Mouse (Mus musculus) A20 (cell line): ENCODE data around the gene Csnk1d.

Experiments
- DNase-seq: peaks from one replicate; pipeline ENCODE4 v3.0.0-alpha.2; 2011; ENCODE audit warnings: low read depth, low spot score

Csnk1d gene

DNA sequence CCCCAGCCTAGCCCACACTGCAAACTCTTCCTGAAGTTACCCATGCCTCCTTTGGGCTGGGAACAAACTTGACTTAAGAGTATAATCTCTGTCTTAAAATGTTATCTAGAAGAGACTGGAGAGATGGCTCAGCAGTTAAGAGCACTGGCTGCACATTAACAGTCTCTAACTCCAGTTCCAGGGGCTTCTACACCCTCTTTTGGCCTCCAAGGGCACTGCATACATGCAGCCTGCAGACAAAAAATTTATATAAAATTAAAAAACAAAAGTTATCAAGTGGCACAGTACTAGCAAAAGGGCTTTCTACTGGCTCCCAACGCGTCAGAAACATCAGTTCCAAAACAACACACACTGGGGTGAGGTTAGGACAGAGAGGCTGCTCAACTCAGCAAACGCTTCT is 3.5 kb downstream of the Csnk1d start:
- no peak for DNase-seq

DNA sequence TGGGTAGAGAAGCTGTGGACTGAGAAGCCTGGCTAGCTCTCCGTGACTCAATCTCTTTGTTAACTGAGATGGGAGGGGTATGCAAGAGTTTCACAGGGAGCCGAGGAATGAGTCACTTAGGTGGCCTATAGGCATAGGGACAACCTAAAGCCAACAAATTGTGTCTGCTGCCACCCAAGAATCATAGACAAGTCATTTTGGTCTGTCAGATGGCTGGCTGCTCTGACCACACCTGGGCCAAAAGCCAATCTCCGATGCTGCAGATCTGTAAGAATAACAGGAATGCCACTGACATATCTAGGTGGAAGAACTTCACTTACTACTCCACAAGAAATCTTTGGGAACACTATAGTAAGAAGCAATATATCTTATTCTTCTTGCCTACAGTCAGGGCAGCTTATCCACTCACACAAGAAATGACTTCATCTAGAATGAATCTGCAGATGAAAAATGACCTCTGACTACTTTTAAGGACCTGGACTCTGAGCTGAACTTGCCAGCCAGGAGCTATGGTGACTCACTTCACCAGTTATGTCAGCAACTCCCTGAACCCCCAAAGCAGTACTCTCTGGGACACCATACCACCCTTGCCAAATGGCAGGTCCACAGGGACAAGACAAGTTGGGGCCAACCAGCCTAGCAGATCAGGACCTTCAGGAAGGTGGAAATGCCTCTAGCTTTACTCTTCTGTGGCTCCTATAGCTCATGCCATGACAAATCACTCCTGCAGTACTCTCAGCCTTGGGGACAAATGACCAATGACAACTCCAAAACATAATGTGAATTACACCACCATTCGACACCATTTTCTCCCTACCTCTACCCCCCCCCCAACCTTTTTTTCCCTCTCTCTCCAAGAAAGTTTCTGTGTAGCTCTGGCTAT is 6.4 kb downstream of the Csnk1d start:
- DNase-seq, result no peak

GRCm38 (mm10) chr11:120982459-120982858 is 8.7 kb downstream of the Csnk1d start:
- DNase-seq, result no peak

DNA sequence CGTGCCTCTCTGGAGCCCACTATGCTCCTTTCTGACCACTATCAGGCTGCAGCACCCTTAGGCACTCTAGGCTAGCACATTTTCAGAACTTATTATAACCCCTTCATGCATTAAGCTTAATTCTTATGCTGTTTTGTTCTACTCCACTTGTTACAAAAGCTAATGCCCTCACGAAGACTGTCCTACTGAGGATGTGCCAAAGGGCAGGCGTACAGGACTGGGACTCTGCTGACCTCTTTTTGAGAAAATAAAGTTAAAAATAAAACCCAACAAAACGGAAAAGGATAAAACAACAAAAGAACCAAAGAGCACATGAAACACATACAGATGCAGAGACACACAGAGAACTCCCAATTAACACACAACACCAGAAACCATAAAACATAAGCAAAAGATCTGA is 9.5 kb downstream of the Csnk1d start:
- no peak for DNase-seq

DNA sequence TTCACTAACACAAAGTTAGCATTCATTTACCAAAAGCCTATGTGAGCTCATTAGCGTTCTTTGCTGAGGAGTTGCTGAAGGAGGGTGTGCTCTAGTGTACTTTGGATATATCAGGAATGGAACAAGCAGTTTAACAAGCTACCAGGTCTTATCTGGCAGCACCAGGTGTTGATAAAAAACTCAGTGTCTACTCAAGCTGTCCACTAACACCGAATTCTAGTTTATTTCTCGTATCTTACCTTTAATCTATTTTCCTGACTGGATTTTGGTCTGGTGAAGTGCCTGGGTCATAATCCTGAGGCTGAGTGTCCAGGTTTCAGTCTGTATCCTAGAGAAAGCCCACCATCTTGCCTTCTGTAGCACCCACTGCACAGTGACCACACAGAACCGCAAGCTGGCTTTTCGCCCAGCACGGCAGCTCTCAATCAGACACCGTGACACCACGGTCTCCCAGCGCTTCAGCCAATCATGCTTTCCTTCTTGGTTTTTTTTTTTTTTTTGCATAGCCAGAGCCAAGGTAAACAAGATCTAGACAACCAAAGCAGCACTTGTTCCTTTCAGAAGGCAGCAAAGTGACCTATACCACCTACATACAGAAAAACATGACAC is 10.6 kb downstream of the Csnk1d start:
- no peak for DNase-seq

GRCm38 (mm10) chr11:120979711-120980426 is 11.3 kb downstream of the Csnk1d start:
- no peak for DNase-seq

DNA sequence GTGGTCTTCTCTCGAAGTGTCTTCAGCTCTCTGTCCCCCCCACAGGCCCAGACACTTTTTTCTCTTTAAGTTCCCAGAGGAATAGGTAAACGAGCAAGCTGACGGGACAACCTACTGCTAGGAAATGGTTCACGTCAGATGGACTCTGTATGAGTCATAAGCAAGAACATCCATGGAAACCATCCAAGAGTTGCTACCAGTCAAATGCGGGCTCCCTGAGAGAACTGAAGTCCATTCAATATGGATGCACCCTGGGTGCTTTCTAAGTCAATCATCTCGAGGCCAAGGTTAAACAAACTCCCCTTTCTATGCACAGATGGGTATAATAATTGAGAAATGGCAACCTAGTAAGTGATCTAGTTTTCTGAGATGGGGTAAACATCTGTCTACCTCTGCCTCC is 17.8 kb downstream of the Csnk1d start:
- DNase-seq, result no peak

- no peak for DNase-seq
Measured at GRCm38 (mm10) chr11:120971237-120971636, 19.9 kb downstream of the Csnk1d start.

GRCm38 (mm10) chr11:120969742-120970141 is 21.4 kb downstream of the Csnk1d start:
- no peak for DNase-seq

DNA sequence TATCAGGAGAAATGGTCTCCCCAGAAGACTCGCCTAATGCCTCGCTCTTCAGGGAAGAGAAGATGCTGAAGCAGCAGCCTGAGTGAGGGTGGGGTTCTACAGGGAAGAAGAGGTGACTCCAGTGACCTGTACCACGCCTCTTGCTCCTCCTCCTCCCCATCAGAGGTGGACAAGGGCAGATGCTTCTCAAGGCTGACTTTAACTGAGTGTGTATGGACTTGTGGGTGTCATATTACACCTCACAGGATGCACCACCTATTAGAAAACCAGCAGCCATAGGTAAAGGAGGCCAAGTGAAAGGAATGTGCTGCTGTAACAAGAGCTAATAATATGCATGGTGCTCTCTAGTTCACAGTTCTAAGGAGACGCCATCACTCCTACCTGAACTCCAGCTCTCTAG is 25.5 kb downstream of the Csnk1d start:
- DNase-seq, result no peak

GRCm38 (mm10) chr11:120964195-120965157 is 26.7 kb downstream of the Csnk1d start:
- no peak for DNase-seq

GRCm38 (mm10) chr11:120962909-120963308 is 28.2 kb downstream of the Csnk1d start:
- no peak for DNase-seq

DNA sequence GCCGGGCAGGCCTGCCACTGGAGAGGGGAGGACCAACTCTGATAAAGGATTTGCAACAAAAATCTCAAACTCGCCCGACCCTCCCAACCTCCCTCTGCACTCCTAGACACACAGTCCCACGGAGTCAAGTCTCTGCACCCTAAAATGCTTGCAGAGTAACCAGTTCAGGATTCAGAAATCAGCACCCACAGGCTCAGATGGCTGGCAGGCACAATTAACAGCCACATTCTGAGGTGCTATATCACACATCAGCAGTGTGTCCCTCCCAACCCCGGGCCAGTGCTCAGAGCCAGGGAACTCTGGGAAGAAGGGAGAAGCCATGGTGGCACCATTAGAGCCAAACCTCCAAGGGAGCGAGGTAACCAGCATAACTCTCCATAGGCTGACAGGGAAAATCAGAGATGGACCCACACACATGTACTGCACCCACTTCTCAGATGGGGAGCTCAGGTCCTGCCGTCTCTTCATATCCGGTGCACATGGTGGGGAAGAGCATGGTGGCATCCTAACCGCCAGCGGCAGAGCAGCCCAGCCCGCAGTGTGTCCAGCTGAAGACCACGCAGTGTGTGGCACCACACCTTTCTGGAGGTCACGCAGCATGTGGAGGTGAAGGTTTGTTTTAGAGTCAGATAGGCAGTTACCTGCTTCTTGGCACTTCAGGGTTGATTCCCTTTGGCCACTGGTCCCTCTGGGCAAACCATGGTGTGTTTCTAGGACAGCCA is 28.9 kb downstream of the Csnk1d start:
- peak; percentile 43 for DNase-seq

DNA sequence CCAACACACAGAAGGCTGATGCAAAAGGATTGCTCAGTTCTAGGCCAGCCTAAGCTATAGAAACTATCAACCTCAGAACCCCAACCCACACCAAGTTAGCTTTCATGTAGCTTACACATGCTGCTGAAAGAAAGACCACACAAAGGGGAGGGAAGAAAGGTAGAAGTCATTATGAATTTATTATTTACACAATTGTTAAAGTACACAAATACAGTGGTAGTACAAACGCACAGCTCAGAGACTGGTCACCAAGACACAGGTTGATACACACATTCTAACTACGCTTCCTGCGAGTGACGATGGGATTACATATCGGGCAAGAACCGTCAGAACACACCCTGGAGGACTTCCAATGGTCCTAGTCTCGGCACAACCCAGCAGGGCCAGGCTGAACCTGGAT is 29.5 kb downstream of the Csnk1d start:
- peak; percentile 34 for DNase-seq

DNA sequence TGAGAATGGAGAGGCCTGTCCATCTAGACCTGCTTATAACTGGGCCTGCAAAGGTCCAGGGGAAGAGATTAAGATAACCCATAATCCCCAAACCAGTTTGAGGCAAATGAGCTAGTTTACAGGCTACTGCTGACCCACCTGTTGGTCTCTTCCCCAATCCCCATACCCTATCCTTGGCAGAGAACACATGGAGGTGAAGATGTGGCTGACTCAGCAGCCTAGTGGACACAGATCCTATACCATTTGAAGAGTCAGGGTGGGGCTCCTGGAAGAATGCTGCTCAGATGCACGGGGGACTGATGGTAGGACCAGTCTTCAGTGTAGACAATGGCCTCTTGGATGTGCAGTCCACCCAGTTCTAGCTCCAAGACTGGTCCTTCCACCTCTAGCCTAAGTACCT is 30.9 kb downstream of the Csnk1d start:
- no peak for DNase-seq

DNA sequence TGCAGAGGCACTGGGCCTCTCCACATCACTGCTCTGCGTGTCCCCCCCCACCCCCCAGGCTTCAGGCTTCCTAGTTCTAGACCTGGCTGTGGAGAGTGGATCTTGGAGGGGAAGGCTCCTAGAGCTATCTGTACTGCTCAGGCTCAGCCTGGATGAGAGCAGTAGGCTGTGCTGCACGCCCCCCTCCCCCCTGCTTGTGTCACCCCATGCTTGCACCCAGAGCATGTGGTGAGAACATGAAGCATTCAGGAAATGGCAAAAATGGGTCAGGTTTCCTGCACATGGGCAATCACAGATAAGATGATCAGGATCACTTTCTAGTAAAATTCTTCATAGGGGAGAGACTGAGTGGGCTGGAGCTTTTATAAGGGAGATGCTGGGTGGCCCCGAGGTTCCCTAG is 31.6 kb downstream of the Csnk1d start:
- DNase-seq, result no peak

DNA sequence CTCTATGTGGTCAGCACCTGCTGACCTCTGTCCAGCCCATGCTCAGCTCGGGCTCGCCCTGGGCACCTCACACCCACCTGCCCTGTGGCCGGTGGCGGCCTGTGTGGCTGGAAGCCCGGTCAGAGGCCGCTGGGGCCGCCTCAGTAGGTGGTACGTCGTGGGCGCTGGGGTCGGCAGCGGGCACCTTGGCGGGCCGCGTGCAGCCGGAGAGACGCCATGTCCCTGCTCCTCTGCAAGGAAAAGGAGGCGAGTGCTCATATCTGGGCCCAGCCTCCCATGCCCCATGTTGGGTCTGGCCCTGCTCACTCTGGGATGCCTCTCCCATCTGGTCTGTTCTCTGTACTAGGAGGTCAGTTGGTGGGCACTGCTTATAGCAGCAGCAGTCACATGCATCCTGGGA is 32.1 kb downstream of the Csnk1d start:
- DNase-seq, result no peak

- no peak for DNase-seq
Measured at GRCm38 (mm10) chr11:120957731-120958257, 33.3 kb downstream of the Csnk1d start.

DNA sequence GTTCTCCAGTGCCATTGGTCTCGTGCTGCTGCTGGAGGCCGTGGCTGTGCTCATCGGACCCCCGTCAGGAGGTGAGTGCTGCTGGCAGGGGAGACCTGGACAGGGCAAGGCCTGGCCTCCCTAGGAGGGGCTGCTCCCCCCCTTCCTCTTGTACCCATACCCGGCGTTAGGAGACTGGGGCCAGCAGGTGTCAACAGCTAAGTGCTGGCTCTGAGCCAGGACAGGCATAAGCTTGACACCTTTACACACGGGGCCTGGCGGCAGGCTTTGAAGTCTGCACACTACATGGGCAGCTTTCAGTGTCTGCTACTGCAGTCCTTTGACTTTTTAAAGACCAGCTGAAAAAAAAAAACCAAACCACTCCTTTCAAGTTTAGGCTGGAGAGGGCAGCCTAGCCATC is 34.1 kb downstream of the Csnk1d start:
- DNase-seq, result no peak

DNA sequence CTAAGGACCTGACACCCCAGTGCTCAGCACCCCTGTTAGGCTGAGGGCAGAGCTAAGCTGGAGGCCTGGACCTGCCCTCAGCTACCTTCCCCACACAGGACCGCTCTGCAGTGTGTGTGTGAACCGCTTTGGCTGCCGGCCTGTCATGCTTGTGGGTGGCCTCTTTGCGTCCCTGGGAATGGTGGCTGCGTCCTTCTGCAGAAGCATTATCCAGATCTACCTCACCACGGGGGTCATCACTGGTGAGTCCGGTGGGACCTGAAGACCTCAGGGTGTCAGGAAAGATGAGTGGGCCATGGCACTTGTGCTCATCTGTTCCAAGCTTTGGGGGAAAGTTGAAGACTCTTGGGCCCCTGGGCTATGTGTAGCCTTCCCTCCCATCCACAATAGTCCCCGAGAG is 35.4 kb downstream of the Csnk1d start:
- DNase-seq, result no peak

DNA sequence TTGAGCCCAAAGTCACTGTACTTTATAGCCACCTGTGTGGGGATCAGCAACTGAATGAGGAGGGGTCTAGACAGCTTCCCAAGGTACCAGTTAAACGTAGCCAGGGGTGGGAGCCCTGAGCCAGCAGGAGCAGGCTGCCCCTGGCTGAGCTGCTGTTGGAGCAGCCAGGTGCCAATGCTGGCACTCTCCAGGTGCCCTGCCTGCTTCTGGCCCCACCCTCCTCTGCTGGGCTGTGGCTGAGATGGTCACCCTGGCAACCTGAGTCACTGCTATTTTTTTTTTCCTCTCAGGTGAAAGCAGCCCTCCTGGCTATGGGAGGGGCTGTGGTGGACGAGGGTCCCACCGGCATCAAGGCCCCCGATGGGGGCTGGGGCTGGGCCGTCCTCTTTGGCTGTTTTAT is 36.2 kb downstream of the Csnk1d start:
- DNase-seq, result no peak
